Mouse (Mus musculus): ENCODE measurements around the gene Xpo4.

DNA sequence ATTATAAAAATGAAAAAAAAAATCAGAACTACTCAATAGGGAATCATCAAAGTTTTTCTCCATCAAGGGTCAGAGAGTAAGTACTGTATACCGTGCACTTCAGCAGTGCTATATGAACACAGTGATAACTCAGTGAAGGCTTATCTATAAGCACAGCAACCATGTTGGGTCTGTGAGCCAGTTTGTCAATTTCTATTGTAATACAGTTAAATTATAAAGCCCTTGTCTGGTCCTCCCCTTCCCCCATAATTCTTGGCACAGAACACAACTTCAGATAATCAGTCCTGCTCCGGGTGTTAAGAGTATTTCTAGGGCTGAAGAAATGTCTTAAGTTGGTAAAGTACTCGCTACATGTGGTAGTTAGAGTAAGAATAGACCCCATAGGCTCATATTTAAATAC is 73.4 kb downstream of the Xpo4 start:
- TF ChIP-seq CHD2 (IDR thresholded peaks at IDR 0.05; ENCODE audit: low read depth, low read length) (no peak), MAFK (IDR thresholded peaks at IDR 0.05; ENCODE audit: insufficient read depth, low read depth, low read length) (no peak)

Measured in ES-E14 (cell line).